Mouse (Mus musculus) bone marrow, adult 2 months (tissue): ENCODE data around the gene Pde4d.

ENCODE experiments used
- CTCF ChIP-seq: fragments of 200-500 bp; IDR thresholded peaks from 2 replicates; pipeline ENCODE4 v1.5.1; 2011; ENCODE audit warnings: low read length, control low read depth; ENCODE audit not compliant: control insufficient read depth, insufficient read depth
- POLR2A ChIP-seq: fragments of 200-500 bp; IDR thresholded peaks from 2 replicates; pipeline ENCODE4 v1.6.1; 2011; ENCODE audit warnings: low read depth, mild to moderate bottlenecking, control low read depth, low read length, borderline replicate concordance; ENCODE audit not compliant: control insufficient read depth

DNA sequence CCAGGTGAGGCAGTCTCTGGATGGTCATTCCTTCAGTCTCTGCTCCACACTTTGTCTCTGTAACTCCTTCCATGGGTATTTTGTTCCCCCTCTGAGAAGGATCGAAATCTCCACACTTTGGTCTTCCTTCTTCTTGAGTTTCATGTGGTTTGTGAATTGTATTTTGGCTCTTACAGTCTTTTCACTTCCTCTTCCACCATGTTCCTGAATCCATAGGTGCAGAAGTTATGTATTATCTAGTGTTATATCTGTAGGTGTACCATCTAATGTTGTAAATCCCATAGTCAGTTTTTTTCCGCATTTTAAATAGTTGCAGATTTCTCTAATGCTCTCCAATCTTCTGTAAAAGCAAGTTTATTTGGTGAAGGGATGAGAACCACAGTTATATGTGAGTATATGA is 459.4 kb downstream of the Pde4d start:
- TF ChIP-seq POLR2A (no peak), CTCF (no peak)
